Mouse (Mus musculus): ENCODE results near the gene Dnaaf3.
"Not testable (repeated sequence)": the region's sequence is repeated elsewhere in the genome, so short reads cannot be mapped to it uniquely, and the experiment has no call there.

The Dnaaf3 gene

GRCm38 (mm10) chr7:4532005-4532729, at the start of gene Dnaaf3:
Gene Dnaaf3, minus strand, starts transcription at chr7:4532453.
- in situ Hi-C loops (cut with MboI, MseI) = no loop called here

GRCm38 (mm10) chr7:4581481-4581880, 49.2 kb upstream of the Dnaaf3 start:
- in situ Hi-C loops (cut with MboI, MseI) = not testable (repeated sequence)

- in situ Hi-C loops (cut with MboI, MseI) = not testable (repeated sequence)
Observed at GRCm38 (mm10) chr7:4572361-4572760, 40.1 kb upstream of the Dnaaf3 start.

GRCm38 (mm10) chr7:4562660-4563059, 30.4 kb upstream of the Dnaaf3 start:
- in situ Hi-C loops (cut with MboI, MseI) = no loop called here

GRCm38 (mm10) chr7:4557167-4557560, 24.9 kb upstream of the Dnaaf3 start:
- in situ Hi-C loops (cut with MboI, MseI) = no loop called here

GRCm38 (mm10) chr7:4556256-4557166, 24.3 kb upstream of the Dnaaf3 start:
- in situ Hi-C loops (cut with MboI, MseI) = no loop called here

GRCm38 (mm10) chr7:4547221-4547641, 15.0 kb upstream of the Dnaaf3 start, which contains the start of gene Syt5:
Gene Syt5, minus strand, starts transcription at chr7:4547541.
- in situ Hi-C loops (cut with MboI, MseI) = no loop called here

- in situ Hi-C loops (cut with MboI, MseI) = no loop called here
Observed at GRCm38 (mm10) chr7:4546591-4547131, 14.4 kb upstream of the Dnaaf3 start.

GRCm38 (mm10) chr7:4546050-4546449, 13.8 kb upstream of the Dnaaf3 start:
- in situ Hi-C loops (cut with MboI, MseI) = no loop called here

GRCm38 (mm10) chr7:4542013-4542412, 9.8 kb upstream of the Dnaaf3 start:
- in situ Hi-C loops (cut with MboI, MseI) = no loop called here

GRCm38 (mm10) chr7:4541344-4541743, 9.1 kb upstream of the Dnaaf3 start:
- in situ Hi-C loops (cut with MboI, MseI) = no loop called here

- in situ Hi-C loops (cut with MboI, MseI) = no loop called here
Observed at GRCm38 (mm10) chr7:4539019-4539418, 6.8 kb upstream of the Dnaaf3 start.

GRCm38 (mm10) chr7:4537181-4537580, 4.9 kb upstream of the Dnaaf3 start:
- in situ Hi-C loops (cut with MboI, MseI) = no loop called here

GRCm38 (mm10) chr7:4536369-4536768, 4.1 kb upstream of the Dnaaf3 start:
- in situ Hi-C loops (cut with MboI, MseI) = no loop called here

GRCm38 (mm10) chr7:4530166-4530565, 2.1 kb downstream of the Dnaaf3 start:
- in situ Hi-C loops (cut with MboI, MseI) = not testable (repeated sequence)

- in situ Hi-C loops (cut with MboI, MseI) = loop anchor here (10.0 kb wide), 1 partner anchor 402 kb away; no protein-coding TSS in a partner anchor
Observed at GRCm38 (mm10) chr7:4527302-4527689, 5.0 kb downstream of the Dnaaf3 start.

GRCm38 (mm10) chr7:4526341-4527301, 5.6 kb downstream of the Dnaaf3 start:
- in situ Hi-C loops (cut with MboI, MseI) = loop anchor here (10.0 kb wide), 1 partner anchor 402 kb away; no protein-coding TSS in a partner anchor

- in situ Hi-C loops (cut with MboI, MseI) = loop anchor here (5.0 to 10.0 kb wide), 3 partner anchors 92 to 400 kb away; no protein-coding TSS in a partner anchor
Observed at GRCm38 (mm10) chr7:4524212-4524922, 7.9 kb downstream of the Dnaaf3 start, which contains the start of gene Tnni3. Gene Tnni3, minus strand, starts transcription at chr7:4524229.

- in situ Hi-C loops (cut with MboI, MseI) = loop anchor here (5.0 to 10.0 kb wide), 3 partner anchors 91 to 399 kb away; no protein-coding TSS in a partner anchor
Observed at GRCm38 (mm10) chr7:4523205-4524130, 8.8 kb downstream of the Dnaaf3 start.
